Mouse (Mus musculus): ENCODE results near the gene Olfr976.

DNA sequence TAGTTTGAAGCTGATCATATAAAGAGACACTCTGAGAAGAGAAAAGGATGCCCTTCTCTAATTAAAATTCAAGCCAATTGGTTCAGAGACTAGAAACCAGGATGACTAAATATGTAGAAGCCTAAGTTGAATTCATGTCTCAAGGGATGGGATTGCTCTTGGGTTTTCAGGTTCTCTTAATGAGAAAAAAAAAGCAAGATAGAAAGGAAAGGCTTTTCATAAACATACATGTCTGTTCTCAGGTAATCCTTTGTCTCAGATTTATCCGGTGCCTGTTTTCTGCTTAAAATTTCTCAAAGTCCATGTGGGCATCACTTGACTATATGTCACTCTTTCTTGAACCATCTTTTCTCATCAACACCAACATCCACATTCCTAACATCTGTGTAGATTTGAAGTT lies 42.4 kb upstream of the Olfr976 start, which contains the start of gene Olfr979:
- TF ChIP-seq EP300 (IDR thresholded peaks at IDR 0.05; ENCODE audit: insufficient read depth, low read depth, low read length) (no peak), POLR2A (IDR thresholded peaks at IDR 0.05; ENCODE audit: insufficient read depth, low read depth, low read length) (no peak)

Measured in heart, adult 2 months (tissue).